Mouse (Mus musculus) heart, adult 2 months (tissue): ENCODE measurements around the gene Osbpl7. TPM values are rescaled to one million over a fixed set of nuclear protein-coding genes. Genes with fewer than 3 reads are reported as not detected.
A peak's percentile ranks its signal among the peaks of the same experiment; 100 is the strongest.

Experiments used
- DNase-seq, 2 experiments: peaks; one replicate each; pipeline ENCODE4 v3.0.0; 2021
- H3K27ac ChIP-seq: fragments of 200-600 bp; 2 replicates; pipeline ENCODE4 v1.8.1; 2022
- H3K27me3 ChIP-seq: fragments of 200-500 bp; 2 replicates; pipeline ENCODE4 v1.6.1; 2012; ENCODE audit warnings: mild to moderate bottlenecking, low read length, inconsistent platforms, mixed read lengths; ENCODE audit not compliant: control insufficient read depth, insufficient read depth
- H3K36me3 ChIP-seq: fragments of 200-500 bp; 2 replicates; pipeline ENCODE4 v1.6.1; 2012; ENCODE audit warnings: low read length, inconsistent platforms; ENCODE audit not compliant: control insufficient read depth, insufficient read depth
- H3K4me1 ChIP-seq: fragments of 200-500 bp; 2 replicates; pipeline ENCODE4 v1.6.1; 2011; ENCODE audit warnings: low read length; ENCODE audit not compliant: control insufficient read depth, insufficient read depth
- H3K4me3 ChIP-seq: fragments of 200-600 bp; 2 replicates; pipeline ENCODE4 v1.8.1; 2022
- H3K79me2 ChIP-seq: fragments of 200-500 bp; replicated peaks from 2 replicates; pipeline ENCODE4 v1.6.1; 2012; ENCODE audit warnings: mild to moderate bottlenecking, inconsistent platforms, low read length, moderate library complexity, mixed read lengths; ENCODE audit not compliant: control insufficient read depth, insufficient read depth
- H3K9ac ChIP-seq: fragments of 200-500 bp; 2 replicates; pipeline ENCODE4 v1.6.1; 2012; ENCODE audit warnings: low read depth, mild to moderate bottlenecking, control low read depth, inconsistent platforms, low read length, mixed read lengths
- CTCF ChIP-seq: fragments of 200-600 bp; IDR thresholded peaks from 2 replicates; pipeline ENCODE4 v1.8.1; 2022; ENCODE audit warnings: antibody characterized with exemption, mild to moderate bottlenecking, moderate library complexity
- EP300 ChIP-seq: fragments of 200-500 bp; IDR thresholded peaks from 2 replicates; pipeline ENCODE4 v1.6.1; 2011; ENCODE audit warnings: low read depth, low read length, control low read depth; ENCODE audit not compliant: insufficient read depth
- POLR2A ChIP-seq: fragments of 200-500 bp; IDR thresholded peaks from 2 replicates; pipeline ENCODE4 v1.6.1; 2011; ENCODE audit warnings: mild to moderate bottlenecking, low read depth, low read length, control low read depth; ENCODE audit not compliant: insufficient read depth
- WGBS: fragments of 180-500 bp; shearing (Covaris S2); methylation state at CpG from one replicate; pipeline ENCODE4 v1.1.7; 2018; 5-methylcytosine and 5-hydroxymethylcytosine counted together
- intact Hi-C: fragments of 180-260 bp; cut with DNase I; formaldehyde crosslinking; loops from one replicate; pipeline ENCODE4 v1.15.1; 2025
- polyA plus RNA-seq: library from polyadenylated mRNA; depleted of rRNA; stranded (reverse); fragments of >200 nt; gene quantifications from 2 replicates; pipeline ENCODE4 v1.2.3, GENCODE M21; 2012
- total RNA-seq, 2 experiments: library from RNA; stranded (reverse); gene quantifications; 2 replicates each; pipeline ENCODE4 v1.2.3; 2021

Osbpl7 gene
- total and polyA plus RNA-seq, 3 experiments, result 4.1 to 5.0 (median 4.4) TPM

GRCm38 (mm10) chr11:97044902-97045301, 5.5 kb upstream of the Osbpl7 start:
- intact Hi-C loops, result no loop called here
- 83% methylated on average over 8 of the region's 8 CpGs for WGBS
- no peak overlapping the region for H3K4me3 ChIP-seq
- no peak for TF ChIP-seq EP300
- no peak for TF ChIP-seq CTCF
- no peaks in the 10 kb centered on the region for H3K79me2 ChIP-seq
- peaks cover 3% of the 10 kb centered on the region for H3K4me1 ChIP-seq
- no peaks in the 10 kb centered on the region for H3K36me3 ChIP-seq
- H3K9ac ChIP-seq, result no peak overlapping the region
- no peak for DNase-seq
- no peak overlapping the region for H3K27ac ChIP-seq
- no peaks in the 10 kb centered on the region for H3K27me3 ChIP-seq

- Histone ChIP-seq H3K4me1 (peaks cover 3% of the 10 kb centered on the region), H3K4me3 (no peak overlapping the region), H3K9ac (no peak overlapping the region), H3K27ac (no peak overlapping the region), H3K27me3 (no peaks in the 10 kb centered on the region), H3K36me3 (no peaks in the 10 kb centered on the region), H3K79me2 (no peaks in the 10 kb centered on the region)
- WGBS, result 83% methylated on average over 7 of the region's 7 CpGs
- TF ChIP-seq POLR2A, result no peak
- TF ChIP-seq CTCF, result peak; percentile 50
- no peak for DNase-seq
- intact Hi-C loops, result no loop called here
Measured at GRCm38 (mm10) chr11:97045861-97046260, 4.6 kb upstream of the Osbpl7 start.

GRCm38 (mm10) chr11:97048090-97048650, 2.3 kb upstream of the Osbpl7 start:
- H3K4me1 ChIP-seq, result peaks cover 10% of the 10 kb centered on the region
- intact Hi-C loops, result no loop called here
- no peaks in the 10 kb centered on the region for H3K79me2 ChIP-seq
- H3K36me3 ChIP-seq, result no peaks in the 10 kb centered on the region
- DNase-seq, result no peak
- no peak for TF ChIP-seq EP300
- no peak for TF ChIP-seq POLR2A
- TF ChIP-seq CTCF, result no peak
- no peak overlapping the region for H3K27ac ChIP-seq
- H3K4me3 ChIP-seq, result no peak overlapping the region
- 61% methylated on average over 8 of the region's 8 CpGs for WGBS
- no peak overlapping the region for H3K9ac ChIP-seq
- H3K27me3 ChIP-seq, result no peaks in the 10 kb centered on the region

GRCm38 (mm10) chr11:97049492-97050085, 839 bp upstream of the Osbpl7 start:
- H3K36me3 ChIP-seq, result no peaks in the 10 kb centered on the region
- peaks cover 10% of the 10 kb centered on the region for H3K4me1 ChIP-seq
- no peak overlapping the region for H3K4me3 ChIP-seq
- no peaks in the 10 kb centered on the region for H3K27me3 ChIP-seq
- DNase-seq, result no peak
- intact Hi-C loops, result no loop called here
- H3K27ac ChIP-seq, result no peak overlapping the region
- no peak for TF ChIP-seq POLR2A
- no peak for TF ChIP-seq EP300
- no peak for TF ChIP-seq CTCF
- 82% methylated on average over 6 of the region's 6 CpGs for WGBS
- no peak overlapping the region for H3K9ac ChIP-seq
- H3K79me2 ChIP-seq, result no peaks in the 10 kb centered on the region

GRCm38 (mm10) chr11:97050944-97051586, 637 bp downstream of the Osbpl7 start:
- 9% methylated on average over 13 of the region's 13 CpGs for WGBS

GRCm38 (mm10) chr11:97052219-97052646, 1.8 kb downstream of the Osbpl7 start:
- H3K9ac ChIP-seq, result no peak overlapping the region
- intact Hi-C loops, result no loop called here
- no peak overlapping the region for H3K27ac ChIP-seq
- WGBS, result 28% methylated on average over 11 of the region's 11 CpGs
- no peak overlapping the region for H3K4me3 ChIP-seq
- no peaks in the 10 kb centered on the region for H3K79me2 ChIP-seq
- TF ChIP-seq CTCF (no peak), POLR2A (no peak), EP300 (no peak)
- peaks cover 10% of the 10 kb centered on the region for H3K4me1 ChIP-seq
- no peaks in the 10 kb centered on the region for H3K36me3 ChIP-seq
- DNase-seq, result no peak
- H3K27me3 ChIP-seq, result no peaks in the 10 kb centered on the region

More at GRCm38 (mm10) chr11:97050944-97051586, 637 bp downstream of the Osbpl7 start:
- Histone ChIP-seq H3K79me2 (no peaks in the 10 kb centered on the region), H3K36me3 (no peaks in the 10 kb centered on the region), H3K27me3 (no peaks in the 10 kb centered on the region), H3K27ac (peak overlapping the region; percentile 68), H3K9ac (peak overlapping the region; percentile 73), H3K4me1 (peaks cover 10% of the 10 kb centered on the region), H3K4me3 (peak overlapping the region; percentile 70)
- intact Hi-C loops, result no loop called here
- TF ChIP-seq CTCF, result no peak
- no peak for TF ChIP-seq EP300
- DNase-seq, result no peak
